9 mouse cellular contexts compared by ENCODE assay signal in genomic region chr3:84191141-84191881, GRCm38 (mm10). TPM values are rescaled to one million over a fixed set of nuclear protein-coding genes. Genes with fewer than 3 reads are reported as not detected.
DNase-seq lines count a peak whose midpoint lies in the region; ATAC-seq and TF ChIP-seq lines count a peak whose summit lies in the region.
"Had no signal": no experiment of that assay in that cellular context is flagged by ENCODE, and none has a peak within 500 bp of the region (broad histone marks: within the 10 kb centered on the region; RNA-seq: fewer than 3 reads in every experiment).

No protein-coding gene starts in this region.

- intact Hi-C loops in gastrocnemius, adult 2 months (cut with DNase I), result loop anchor here (5.0 kb wide), 1 partner anchor 36 kb away; no protein-coding TSS in a partner anchor
- intact Hi-C loops in left cerebral cortex, postnatal 10 days (cut with DNase I), result no loop called here

- H3K9me3 ChIP-seq in hindbrain, embryonic 11.5 days (ENCODE audit: control insufficient read depth, low read length), result no peaks in the 10 kb centered on the region
- H3K9me3 ChIP-seq in liver, embryonic 15.5 days (replicated peaks), result no peaks in the 10 kb centered on the region

- peak overlapping the region; percentile 70 for H3K4me3 ChIP-seq in gastrocnemius, adult 2 months
- no peak overlapping the region for H3K4me3 ChIP-seq in hindbrain, embryonic 11.5 days (ENCODE audit: low read depth, low read length)
- H3K4me3 ChIP-seq in liver, embryonic 15.5 days (replicated peaks), result no peak overlapping the region

- peak; percentile 50; the same call in 1 of the 2 replicates for ATAC-seq in hindbrain, embryonic 11.5 days (ENCODE audit: low FRiP score)
- ATAC-seq in liver, embryonic 15.5 days (ENCODE audit: insufficient read depth), result no peak

- H3K27ac ChIP-seq in gastrocnemius, adult 2 months, result no peak overlapping the region
- H3K27ac ChIP-seq in hindbrain, embryonic 11.5 days (ENCODE audit: low read depth, low read length), result no peak overlapping the region
- no peak overlapping the region for H3K27ac ChIP-seq in liver, embryonic 15.5 days (replicated peaks)

- no peaks in the 10 kb centered on the region for H3K4me1 ChIP-seq in hindbrain, embryonic 11.5 days (replicated peaks; ENCODE audit: control insufficient read depth, insufficient read depth, low read length)
- no peaks in the 10 kb centered on the region; the same call in 1 of the 2 replicates for H3K4me1 ChIP-seq in liver, embryonic 15.5 days (replicated peaks)

- no peak for TF ChIP-seq CTCF in gastrocnemius, adult 2 months (IDR thresholded peaks at IDR 0.05)

- no peaks in the 10 kb centered on the region for H3K36me3 ChIP-seq in hindbrain, embryonic 11.5 days (ENCODE audit: control insufficient read depth, insufficient read depth, low read length)
- H3K36me3 ChIP-seq in liver, embryonic 15.5 days (replicated peaks), result peaks cover 5% of the 10 kb centered on the region; the same call in 1 of the 2 replicates

- H3K9ac ChIP-seq in hindbrain, embryonic 11.5 days (ENCODE audit: low read depth, low read length), result no peak overlapping the region
- H3K9ac ChIP-seq in liver, embryonic 15.5 days, result no peak overlapping the region

- H3K27me3 ChIP-seq in hindbrain, embryonic 11.5 days (ENCODE audit: control insufficient read depth, insufficient read depth, low read length), result no peaks in the 10 kb centered on the region
- H3K27me3 ChIP-seq in liver, embryonic 15.5 days, result peaks cover 40% of the 10 kb centered on the region

- H3K4me2 ChIP-seq in hindbrain, embryonic 11.5 days (replicated peaks; ENCODE audit: low read depth, low read length), result no peak overlapping the region
- peak overlapping the region; percentile 44; the same call in 1 of the 2 replicates for H3K4me2 ChIP-seq in liver, embryonic 15.5 days

- 48% methylated on average over 21 of the region's 21 CpGs for WGBS in hindbrain, embryonic 11.5 days
- WGBS in liver, embryonic 15.5 days (ENCODE audit: insufficient replicate concordance), result 32% methylated on average over 21 of the region's 21 CpGs

- no peak for DNase-seq in gastrocnemius, adult 2 months
- no peak for DNase-seq in gastrocnemius, postnatal 10 days
- DNase-seq in brain, adult 2 months (ENCODE audit: low read depth, low spot score), result peak; percentile 51
- no peak for DNase-seq in hindbrain, embryonic 11.5 days (ENCODE audit: low spot score)
- no peak for DNase-seq in spleen, adult 18-20 months
- no peak for DNase-seq in frontal cortex, postnatal 14 days (ENCODE audit: low spot score in 2 of 2)
- DNase-seq in left cerebral cortex, postnatal 10 days (ENCODE audit: extremely low spot score in 1 of 2, low spot score in 2 of 2), result no peak

RNA-seq across cellular contexts. Expression of gene Gm6525, which starts 17.4 kb away (rescaled TPM):
- not detected for total RNA-seq in gastrocnemius, adult 2 months (2021)
- under 1 TPM in 1 of 2 experiments, not detected in 1; 0.31 TPM for total RNA-seq in gastrocnemius, postnatal 10 days (2021)
- 0.99 and 1.6 TPM in 2 replicates for polyA plus RNA-seq in hindbrain, embryonic 11.5 days (2014; fragmentation: Nextera tagmentation; extraction: Ambion mirVana)
- 0.22 and 0.28 TPM in 2 replicates for polyA plus RNA-seq in liver, embryonic 15.5 days (2015; fragmentation: Nextera tagmentation; extraction: Ambion mirVana)
- not detected for total RNA-seq in left cerebral cortex, postnatal 10 days (2021)
- polyA plus RNA-seq: spleen, adult 2 months had no signal

RNA-seq across cellular contexts. Expression of gene Mnd1, which starts 35.7 kb away (rescaled TPM):
- total RNA-seq in gastrocnemius, adult 2 months (2021), result 1 to 10 TPM; 1.4 to 1.6 TPM
- total RNA-seq in gastrocnemius, postnatal 10 days (2021), result 1 to 10 TPM; 8.1 to 8.5 TPM
- 10.4 and 10.9 TPM in 2 replicates for polyA plus RNA-seq in hindbrain, embryonic 11.5 days (2014; fragmentation: Nextera tagmentation; extraction: Ambion mirVana)
- 4.7 and 6.8 TPM in 2 replicates for polyA plus RNA-seq in liver, embryonic 15.5 days (2015; fragmentation: Nextera tagmentation; extraction: Ambion mirVana)
- 1 to 10 TPM; 1.9 to 3.4 TPM for total RNA-seq in left cerebral cortex, postnatal 10 days (2021)
